20 mouse cellular contexts compared by ENCODE assay signal in genomic region chr15:12710036-12710435, GRCm38 (mm10). TPM values are rescaled to one million over a fixed set of nuclear protein-coding genes. Genes with fewer than 3 reads are reported as not detected.
DNase-seq lines count a peak whose midpoint lies in the region; ATAC-seq and TF ChIP-seq lines count a peak whose summit lies in the region.
"Had no signal": no experiment of that assay in that cellular context is flagged by ENCODE, and none has a peak within 500 bp of the region (broad histone marks: within the 10 kb centered on the region; RNA-seq: fewer than 3 reads in every experiment).

No protein-coding gene starts in this region.

- no peak overlapping the region for H3K27ac ChIP-seq in kidney, adult 2 months (ENCODE audit: insufficient read depth, low read depth, low read length)
- H3K27ac ChIP-seq: forebrain, embryonic 15.5 days; hindbrain, embryonic 13.5 days; limb, embryonic 10.5 days; midbrain, embryonic 15.5 days; neural tube, embryonic 15.5 days had no signal

- no peaks in the 10 kb centered on the region for H3K36me3 ChIP-seq in kidney, adult 2 months (ENCODE audit: control insufficient read depth, insufficient read depth, low read length)
- H3K36me3 ChIP-seq: forebrain, embryonic 15.5 days; hindbrain, embryonic 13.5 days; limb, embryonic 10.5 days; midbrain, embryonic 15.5 days had no signal

- intact Hi-C loops in left cerebral cortex, postnatal 4 days (cut with DNase I): no loop called here
- intact Hi-C loops in left cerebral cortex, postnatal 36 days (cut with DNase I): no loop called here

- no peak for TF ChIP-seq CTCF in kidney, adult 2 months (conservative IDR thresholded peaks at IDR 0.05; ENCODE audit: insufficient read depth, insufficient read length, low read depth, low read length)

- 99% methylated on average over 3 of the region's 3 CpGs for WGBS in kidney, adult 2 months

- no peaks in the 10 kb centered on the region for H3K4me1 ChIP-seq in kidney, adult 2 months (ENCODE audit: control insufficient read depth, insufficient read depth, low read length)
- H3K4me1 ChIP-seq: forebrain, embryonic 15.5 days; limb, embryonic 10.5 days; midbrain, embryonic 15.5 days had no signal

- DNase-seq in left cerebral cortex, postnatal 4 days: peak; percentile 70
- no peak for DNase-seq in left cerebral cortex, postnatal 36 days (ENCODE audit: low spot score in 2 of 2)
- peak; percentile 85 to 87 for DNase-seq in cerebellum, postnatal 10 days
- DNase-seq in gastrocnemius, postnatal 10 days: peak; percentile 62
- DNase-seq in kidney, adult 2 months: no peak
- DNase-seq: kidney, adult 8-10 months; kidney, postnatal 25 days; liver, postnatal 0 days; lung, postnatal 10 days; right cerebral cortex, postnatal 25 days; thymus, adult 2 months had no signal

- no peak overlapping the region for H3K4me3 ChIP-seq in kidney, adult 2 months (ENCODE audit: insufficient read depth, low read depth, low read length)
- H3K4me3 ChIP-seq: forebrain, embryonic 15.5 days; hindbrain, embryonic 13.5 days; limb, embryonic 10.5 days; megakaryocyte, embryonic 14.5 days; midbrain, embryonic 15.5 days; neural tube, embryonic 15.5 days had no signal

- H3K27me3 ChIP-seq in kidney, adult 2 months (replicated peaks; ENCODE audit: control insufficient read depth, insufficient read depth, low read length): no peaks in the 10 kb centered on the region
- H3K27me3 ChIP-seq: forebrain, embryonic 15.5 days; hindbrain, embryonic 13.5 days; midbrain, embryonic 15.5 days; neural tube, embryonic 15.5 days had no signal

- ATAC-seq in frontal cortex, adult (ENCODE audit: low TSS enrichment): no peak
- ATAC-seq in megakaryocyte, adult 5-6 weeks (ENCODE audit: poor library complexity, severe bottlenecking): no peak
- ATAC-seq: forebrain, embryonic 15.5 days; inflammation-experienced regulatory T-cells, adult 6 months; liver, postnatal 0 days; midbrain, embryonic 15.5 days had no signal

- TF ChIP-seq POLR2A in kidney, adult 2 months (IDR thresholded peaks at IDR 0.05; ENCODE audit: low read depth, low read length): no peak

RNA-seq across cellular contexts. Expression of gene Pdzd2, which starts 29.7 kb away (rescaled TPM):
- 100 to 1,000 TPM in 1 of 2 experiments, 10 to 100 TPM in 1; 87.8 to 107 TPM for total RNA-seq in left cerebral cortex, postnatal 4 days (2021)
- 10 to 100 TPM; 63.7 to 94.1 TPM for total RNA-seq in left cerebral cortex, postnatal 36 days (2021)
- 10 to 100 TPM; 44.8 to 61.6 TPM for total RNA-seq in gastrocnemius, postnatal 10 days (2021)
- 16.5 and 17.3 TPM in 2 replicates for polyA plus RNA-seq in kidney, adult 2 months (2012; rRNA removed)
- 0.22 and 1.4 TPM in 2 replicates for total RNA-seq in megakaryocyte, adult 5-6 weeks (2015)
- 0.41 and 0.59 TPM in 2 replicates for total RNA-seq in megakaryocyte, adult 5-6 weeks (2017)

Comparison
In these comparisons a context has a peak if more than half of its experiments do, and no peak if none do; other contexts are left out.
1. DNase-seq: peak in left cerebral cortex, postnatal 4 days (single experiment), cerebellum, postnatal 10 days (2 of 2) and gastrocnemius, postnatal 10 days (single experiment); none in left cerebral cortex, postnatal 36 days (0 of 2) and kidney, adult 2 months (single experiment).
2. RNA of gene Pdzd2, which starts 29.7 kb away (total RNA-seq): 87.8 to 107 TPM in left cerebral cortex, postnatal 4 days, 63.7 to 94.1 TPM in left cerebral cortex, postnatal 36 days and 44.8 to 61.6 TPM in gastrocnemius, postnatal 10 days; 0.22 to 1.4 TPM in megakaryocyte, adult 5-6 weeks; every median in the first group is over 10 times any median in the second.